ENCODE assay signal across 11 mouse cellular contexts in the genomic region with DNA sequence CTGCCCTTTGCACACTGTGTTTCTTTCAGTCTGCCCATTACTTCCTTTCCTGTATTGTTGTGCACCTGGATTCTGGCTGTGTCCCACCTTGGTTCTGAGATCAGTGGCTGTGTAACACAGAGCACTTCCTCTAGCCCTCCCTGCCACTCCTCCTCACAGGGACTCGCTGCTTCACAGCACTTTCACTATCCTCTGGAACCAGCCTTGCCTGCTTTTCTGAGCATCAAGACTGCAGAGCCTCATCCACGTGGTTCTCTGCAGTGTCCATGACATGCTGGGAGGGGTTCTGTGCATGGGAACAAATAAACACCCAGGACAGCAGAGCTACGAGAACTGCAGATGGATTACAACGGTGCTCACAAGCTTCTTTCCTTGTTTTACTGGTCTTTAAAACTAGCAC. TPM values are rescaled to one million over a fixed set of nuclear protein-coding genes. Genes with fewer than 3 reads are reported as not detected.
A peak's percentile ranks its signal among the peaks of the same experiment; 100 is the strongest.
DNase-seq lines count a peak whose midpoint lies in the region; ATAC-seq lines count a peak whose summit lies in the region.
"Had no signal": no experiment of that assay in that cellular context is flagged by ENCODE, and none has a peak within 500 bp of the region (broad histone marks: within the 10 kb centered on the region; RNA-seq: fewer than 3 reads in every experiment).

No protein-coding gene starts in this region.

- H3K4me2 ChIP-seq in hindbrain, embryonic 16.5 days (ENCODE audit: low read length), result no peak overlapping the region

- intact Hi-C loops in heart, postnatal 36 days (cut with DNase I), result no loop called here

- ATAC-seq in hematopoietic stem cell, adult 5-6 weeks (replicated peaks in 1 of 2; ENCODE audit: insufficient read depth in 1 of 2, low FRiP score in 2 of 2, low TSS enrichment in 1 of 2, low read depth in 1 of 2, poor library complexity in 2 of 2, severe bottlenecking in 2 of 2), result peak; percentile 83 to 88
- peak; percentile 70 for ATAC-seq in megakaryocyte progenitor cell, adult 5-6 weeks (replicated peaks; ENCODE audit: poor library complexity)
- ATAC-seq in hindbrain, embryonic 16.5 days, result no peak

- no peaks in the 10 kb centered on the region for H3K9me3 ChIP-seq in midbrain, embryonic 10.5 days (replicated peaks)
- H3K9me3 ChIP-seq in hindbrain, embryonic 16.5 days (ENCODE audit: control insufficient read depth, low read length), result no peaks in the 10 kb centered on the region

- DNase-seq in heart, adult 11 months, result peak; percentile 88
- no peak for DNase-seq in heart, postnatal 36 days
- DNase-seq in B cell, adult 2 months, result peak; percentile 47 to 52
- no peak for DNase-seq in adipocyte (ENCODE audit: low spot score)
- no peak for DNase-seq in midbrain, embryonic 10.5 days (ENCODE audit: low spot score)
- DNase-seq: left cerebral cortex, postnatal 4 days; spleen, adult 18-20 months had no signal

- H3K27ac ChIP-seq in midbrain, embryonic 10.5 days (replicated peaks), result no peak overlapping the region
- H3K27ac ChIP-seq in hindbrain, embryonic 16.5 days (ENCODE audit: low read depth, low read length), result no peak overlapping the region
- H3K27ac ChIP-seq: kidney, postnatal 0 days had no signal

- no peaks in the 10 kb centered on the region for H3K27me3 ChIP-seq in midbrain, embryonic 10.5 days (ENCODE audit: low read depth, poor library complexity, severe bottlenecking)
- H3K27me3 ChIP-seq in hindbrain, embryonic 16.5 days (replicated peaks; ENCODE audit: control insufficient read depth, insufficient read depth, low read length), result no peaks in the 10 kb centered on the region

- 73% methylated on average over 4 of the region's 4 CpGs for WGBS in midbrain, embryonic 10.5 days
- WGBS in hindbrain, embryonic 16.5 days, result 55% methylated on average over 4 of the region's 4 CpGs

- H3K36me3 ChIP-seq in midbrain, embryonic 10.5 days, result peaks cover 13% of the 10 kb centered on the region
- no peaks in the 10 kb centered on the region for H3K36me3 ChIP-seq in hindbrain, embryonic 16.5 days (ENCODE audit: control insufficient read depth, insufficient read depth, low read length)

- no peaks in the 10 kb centered on the region for H3K4me1 ChIP-seq in midbrain, embryonic 10.5 days
- H3K4me1 ChIP-seq in hindbrain, embryonic 16.5 days (ENCODE audit: control insufficient read depth, insufficient read depth, low read depth, low read length), result no peaks in the 10 kb centered on the region

- no peak overlapping the region for H3K4me3 ChIP-seq in midbrain, embryonic 10.5 days
- no peak overlapping the region for H3K4me3 ChIP-seq in hindbrain, embryonic 16.5 days (ENCODE audit: low read length)

- H3K9ac ChIP-seq in hindbrain, embryonic 16.5 days (ENCODE audit: low read depth, low read length), result no peak overlapping the region

RNA-seq across cellular contexts. Expression of a gene that starts 22.1 kb away (rescaled TPM):
- total RNA-seq in heart, postnatal 36 days (2021), result 10 to 100 TPM; 18.9 to 22.0 TPM
- total RNA-seq in hematopoietic stem cell, adult 5-6 weeks (2017), result 18.0 and 19.9 TPM in 2 replicates
- total RNA-seq in megakaryocyte progenitor cell, adult 5-6 weeks (2015), result 16.1 and 16.5 TPM in 2 replicates
- total RNA-seq in megakaryocyte progenitor cell, adult 5-6 weeks (2017), result 9.5 and 12.5 TPM in 2 replicates
- 14.2 and 16.6 TPM in 2 replicates for polyA plus RNA-seq in midbrain, embryonic 10.5 days (2016; fragmentation: Nextera tagmentation; extraction: Ambion mirVana)
- polyA plus RNA-seq in hindbrain, embryonic 16.5 days (2015; fragmentation: Nextera tagmentation; extraction: Ambion mirVana), result 12.0 and 13.5 TPM in 2 replicates

Comparison
In these comparisons a context has a peak if more than half of its experiments do, and no peak if none do; other contexts are left out.
1. DNase-seq: peak in heart, adult 11 months (single experiment) and B cell, adult 2 months (2 of 2); none in heart, postnatal 36 days (0 of 2), adipocyte (single experiment) and midbrain, embryonic 10.5 days (single experiment).